Mouse (Mus musculus): Measurements from ENCODE around the gene Dct.

DNA sequence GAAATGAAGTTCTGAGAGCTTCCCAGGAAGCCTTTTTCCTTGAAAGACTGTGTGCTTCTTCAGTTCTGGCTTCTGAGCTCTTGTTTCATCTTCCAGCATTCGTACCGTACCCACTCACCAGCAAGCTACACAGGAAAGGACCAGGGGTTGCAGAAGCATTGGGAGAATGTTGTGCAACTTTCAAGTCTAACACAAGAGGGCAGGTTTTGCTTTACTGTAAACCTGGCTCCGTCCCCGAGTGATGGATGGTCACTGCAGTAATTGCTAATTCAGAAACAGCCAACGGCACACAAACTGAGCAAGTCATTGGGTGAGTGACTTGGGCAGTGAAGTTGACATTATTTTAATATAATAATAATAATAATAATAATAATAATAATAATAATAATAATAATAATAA lies 46.3 kb downstream of the Dct start:
- TF ChIP-seq CTCF (IDR thresholded peaks at IDR 0.05; ENCODE audit: extremely low read depth, insufficient read length, insufficient replicate concordance, low read depth, low read length) (no peak), POLR2A (IDR thresholded peaks at IDR 0.05; ENCODE audit: low read depth, low read length) (no peak)

Measured in small intestine, adult 2 months (tissue).